Mouse (Mus musculus) brain, embryonic 14.5 days (tissue): ENCODE measurements around the gene Gm10799. TPM values are rescaled to one million over a fixed set of nuclear protein-coding genes. Genes with fewer than 3 reads are reported as not detected.

Experiments used
- DNase-seq: peaks from one replicate; pipeline ENCODE4 v3.0.0-alpha.2; 2011; ENCODE audit warnings: low read depth
- CTCF ChIP-seq: fragments of 200-500 bp; IDR thresholded peaks from 2 replicates; pipeline ENCODE4 v1.5.1; 2012; ENCODE audit warnings: inconsistent platforms, mild to moderate bottlenecking, moderate library complexity, borderline replicate concordance; ENCODE audit not compliant: insufficient read depth, insufficient read length; ENCODE audit errors: extremely low read depth
- POLR2A ChIP-seq: fragments of 200-500 bp; IDR thresholded peaks from 2 replicates; pipeline ENCODE4 v1.6.1; 2012; ENCODE audit warnings: mild to moderate bottlenecking, inconsistent platforms, borderline replicate concordance; ENCODE audit not compliant: poor library complexity, insufficient read depth, insufficient read length, severe bottlenecking; ENCODE audit errors: extremely low read depth
- polyA plus RNA-seq: library from polyadenylated mRNA; depleted of rRNA; stranded (reverse); fragments of >200 nt; gene quantifications from 2 replicates; pipeline ENCODE4 v1.2.3, GENCODE M21; 2012; rRNA removed

Gene Gm10799
- polyA plus RNA-seq, 1 experiment = not detected

DNA sequence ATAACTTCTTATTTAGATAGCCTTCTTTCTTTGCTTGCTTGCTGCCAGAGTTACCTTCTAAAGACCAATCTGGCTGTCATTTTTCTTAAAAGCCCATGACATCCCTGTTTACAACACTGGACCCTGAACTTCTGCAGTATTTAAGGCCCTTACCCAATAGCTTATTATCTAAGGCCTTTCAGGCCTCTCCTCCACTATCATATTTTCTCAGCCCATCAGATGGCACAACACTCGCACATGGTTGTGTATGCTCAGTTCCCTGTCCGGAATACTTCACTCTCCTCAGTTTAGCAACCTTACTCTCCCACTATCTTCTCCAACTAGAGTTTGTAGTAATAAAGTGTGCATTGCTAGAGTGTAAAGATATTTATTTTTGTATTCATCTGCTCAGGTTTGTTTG lies 39.3 kb downstream of the Gm10799 start:
- TF ChIP-seq POLR2A (no peak), CTCF (no peak)
- no peak for DNase-seq

DNA sequence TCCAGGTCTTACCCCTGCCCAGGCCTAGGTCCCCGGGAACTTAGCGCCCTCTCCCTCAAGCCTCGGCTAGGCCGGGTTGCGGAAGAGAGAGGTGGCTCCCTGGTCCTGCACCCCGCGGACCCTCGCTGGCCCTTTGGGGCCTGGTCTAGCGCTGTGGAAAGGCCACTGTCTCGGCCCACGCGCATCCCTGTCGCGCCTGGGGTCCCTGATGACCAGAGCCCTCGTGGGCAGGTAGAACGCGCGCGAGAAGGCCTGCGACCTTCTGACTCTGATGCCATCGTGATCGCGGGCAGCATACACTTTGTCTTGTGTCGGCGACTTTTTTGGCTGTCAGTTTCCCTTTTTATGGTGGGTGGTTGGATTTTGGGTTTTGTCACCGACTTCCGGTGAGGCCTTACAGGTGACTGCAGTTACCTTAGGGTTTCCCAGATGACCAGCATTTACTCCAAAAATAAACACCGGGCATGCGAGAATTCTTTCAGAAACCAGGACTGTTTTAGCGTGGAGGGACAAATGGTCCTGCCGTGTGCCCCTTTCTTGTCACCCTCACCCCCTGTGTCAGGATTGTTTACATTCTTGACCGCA lies 40.1 kb downstream of the Gm10799 start, which contains the start of gene 4931422A03Rik:
Gene 4931422A03Rik (minus strand): TSS at position 223 of the 585 bp plus-strand sequence.
- DNase-seq = no peak
- TF ChIP-seq POLR2A (no peak), CTCF (no peak)

DNA sequence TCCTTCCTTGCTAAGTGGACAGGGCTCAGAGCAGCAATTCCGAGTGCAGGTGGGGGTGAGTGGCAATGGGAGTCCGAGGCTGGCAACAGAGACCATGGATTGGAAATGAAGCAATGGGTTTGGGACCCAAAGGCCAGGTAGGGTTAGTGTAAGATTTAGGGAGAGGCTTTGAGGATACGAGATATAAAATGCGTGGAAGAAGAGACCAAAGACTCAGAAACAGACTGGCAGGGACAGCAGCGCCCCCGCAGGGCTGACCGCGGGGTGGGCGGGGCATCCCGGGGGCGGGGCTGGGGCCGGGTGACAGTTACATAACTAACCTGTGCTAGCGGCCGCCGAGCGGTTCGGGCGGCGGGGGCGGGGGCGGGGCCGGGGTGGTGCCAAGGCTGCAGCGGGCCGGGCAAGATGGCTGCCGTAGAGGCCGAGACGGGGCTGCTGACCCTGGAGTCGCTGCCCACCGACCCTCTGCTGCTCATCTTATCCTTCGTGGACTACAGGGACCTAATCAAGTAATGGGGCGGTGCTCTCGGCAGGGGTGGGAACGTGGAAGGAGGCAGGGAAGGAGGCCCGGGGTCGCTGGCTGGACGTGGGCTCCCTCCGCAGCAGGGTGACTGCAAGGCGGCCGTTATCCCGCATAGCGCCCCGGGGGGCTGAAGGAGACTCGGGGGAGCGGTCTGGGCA lies 40.8 kb downstream of the Gm10799 start, which contains the start of gene Fbxo3:
Gene Fbxo3 (plus strand): TSS at position 264 of the 681 bp plus-strand sequence.
- DNase-seq = peak; percentile 88
- TF ChIP-seq CTCF = no peak
- TF ChIP-seq POLR2A = peak; percentile 73; the same call in 1 of the 2 replicates

DNA sequence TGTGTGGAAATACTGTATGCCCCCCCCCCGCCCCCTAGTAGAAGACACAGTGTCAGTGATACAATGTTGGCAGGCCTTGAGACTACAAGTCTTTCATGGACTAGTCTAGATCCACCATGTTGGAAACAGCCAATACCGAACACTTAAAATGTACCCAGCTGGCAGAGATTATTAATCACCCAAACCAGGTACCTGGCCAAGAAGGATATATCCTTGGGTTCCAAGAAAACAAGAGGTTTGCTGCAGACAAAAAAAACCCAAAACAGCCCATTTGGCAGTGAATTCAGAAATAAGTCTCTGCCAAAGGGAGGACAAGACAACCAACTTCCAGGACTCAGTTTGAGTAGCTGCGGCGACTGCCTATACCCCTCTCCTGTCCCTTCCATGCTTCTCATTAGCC lies 43.7 kb downstream of the Gm10799 start:
- TF ChIP-seq CTCF (no peak), POLR2A (no peak)
- no peak for DNase-seq

DNA sequence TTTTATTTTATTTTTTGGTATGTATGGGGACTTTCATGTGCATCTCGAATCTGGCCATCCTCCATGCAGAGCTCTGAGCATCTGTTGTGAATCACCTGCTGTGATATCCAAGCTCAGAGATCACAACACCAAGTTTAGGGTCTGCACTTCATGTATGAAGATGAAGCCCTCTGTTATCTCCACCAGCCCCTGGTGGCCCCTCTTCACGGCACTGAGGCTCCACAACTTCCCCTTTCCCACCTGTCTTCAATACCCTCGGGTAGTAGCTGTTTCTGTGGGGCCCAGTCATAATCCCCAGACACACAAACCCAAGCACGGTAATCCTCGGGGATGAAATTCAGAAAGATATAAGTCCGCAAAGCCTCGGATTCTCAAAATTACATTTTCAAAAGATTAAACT lies 45.3 kb downstream of the Gm10799 start:
- DNase-seq = no peak
- TF ChIP-seq POLR2A (no peak), CTCF (no peak)

Other genes with a start within 250 kb of the Gm10799 start
- gene Lmo2, start 110.6 kb downstream of the Gm10799 start, polyA plus RNA-seq = 35.6 and 38.3 TPM in 2 replicates
- gene Fbxo3, start 40.8 kb downstream of the Gm10799 start, polyA plus RNA-seq = 45.4 and 48.2 TPM in 2 replicates
- gene 4931422A03Rik, start 40.2 kb downstream of the Gm10799 start, polyA plus RNA-seq = 0.08 TPM in 1 of 2 replicates, not detected in the other
- gene Gm10912, start 2.7 kb downstream of the Gm10799 start, polyA plus RNA-seq = 0.08 and 0.19 TPM in 2 replicates
- gene Cd59b, start 1.3 kb upstream of the Gm10799 start, polyA plus RNA-seq = 1.4 and 2.0 TPM in 2 replicates
- gene Cd59a, start 27.3 kb upstream of the Gm10799 start, polyA plus RNA-seq = 7.3 and 10.4 TPM in 2 replicates
- not detected in 2 replicates for gene A930018P22Rik, start 54.2 kb upstream of the Gm10799 start, polyA plus RNA-seq